8 mouse cellular contexts compared by ENCODE assay signal in genomic region chr16:44686991-44687718, GRCm38 (mm10). TPM values are rescaled to one million over a fixed set of nuclear protein-coding genes. Genes with fewer than 3 reads are reported as not detected.
DNase-seq lines count a peak whose midpoint lies in the region; ATAC-seq lines count a peak whose summit lies in the region.

No protein-coding gene starts in this region.

- peaks cover 27% of the 10 kb centered on the region for H3K4me1 ChIP-seq in heart, embryonic 15.5 days (replicated peaks)
- H3K4me1 ChIP-seq in embryonic facial prominence, embryonic 12.5 days = peaks cover 45% of the 10 kb centered on the region
- H3K4me1 ChIP-seq in intestine, embryonic 14.5 days (replicated peaks; ENCODE audit: control insufficient read depth, insufficient read depth, low read length) = peaks cover 26% of the 10 kb centered on the region
- H3K4me1 ChIP-seq in midbrain, embryonic 16.5 days (ENCODE audit: control insufficient read depth, insufficient read depth, low read length) = peaks cover 22% of the 10 kb centered on the region

- H3K4me2 ChIP-seq in heart, embryonic 15.5 days = peak overlapping the region; percentile 47
- H3K4me2 ChIP-seq in embryonic facial prominence, embryonic 12.5 days (replicated peaks) = peak overlapping the region; percentile 41
- peak overlapping the region; percentile 29 for H3K4me2 ChIP-seq in intestine, embryonic 14.5 days (ENCODE audit: low read length)
- peak overlapping the region; percentile 52 for H3K4me2 ChIP-seq in midbrain, embryonic 16.5 days (ENCODE audit: low read length)

- ATAC-seq in heart, embryonic 15.5 days (replicated peaks; ENCODE audit: insufficient number of reproducible peaks, insufficient read depth, low FRiP score, low read depth) = no peak
- peak; percentile 89 for ATAC-seq in embryonic facial prominence, embryonic 12.5 days (ENCODE audit: insufficient number of reproducible peaks, insufficient read depth, low FRiP score, low TSS enrichment)
- ATAC-seq in intestine, embryonic 14.5 days (replicated peaks; ENCODE audit: low FRiP score, low TSS enrichment, low read depth) = peak; percentile 30
- ATAC-seq in midbrain, embryonic 16.5 days = peak; percentile 87
- ATAC-seq in CD4-positive, CD25-positive, alpha-beta regulatory T cell, adult 4 months = no peak

- no peaks in the 10 kb centered on the region for H3K9me3 ChIP-seq in heart, embryonic 15.5 days (replicated peaks)
- peaks cover 5% of the 10 kb centered on the region; the same call in 1 of the 2 replicates for H3K9me3 ChIP-seq in embryonic facial prominence, embryonic 12.5 days
- peaks cover 5% of the 10 kb centered on the region; the same call in 1 of the 2 replicates for H3K9me3 ChIP-seq in intestine, embryonic 14.5 days (ENCODE audit: control insufficient read depth, low read length)
- peaks cover 2% of the 10 kb centered on the region; the same call in 1 of the 2 replicates for H3K9me3 ChIP-seq in midbrain, embryonic 16.5 days (replicated peaks; ENCODE audit: control insufficient read depth, low read length, poor library complexity, severe bottlenecking)

- no peak for DNase-seq in heart, postnatal 10 days
- no peak for DNase-seq in intestine, embryonic 14.5 days (ENCODE audit: low spot score)
- DNase-seq in MN1 (ENCODE audit: low spot score) = no peak
- no peak for DNase-seq in right cerebral cortex, postnatal 14 days

- no peaks in the 10 kb centered on the region for H3K36me3 ChIP-seq in heart, embryonic 15.5 days
- no peaks in the 10 kb centered on the region for H3K36me3 ChIP-seq in embryonic facial prominence, embryonic 12.5 days
- no peaks in the 10 kb centered on the region for H3K36me3 ChIP-seq in intestine, embryonic 14.5 days (ENCODE audit: control insufficient read depth, insufficient read depth, low read length)
- no peaks in the 10 kb centered on the region for H3K36me3 ChIP-seq in midbrain, embryonic 16.5 days (ENCODE audit: control insufficient read depth, insufficient read depth, low read length)

- H3K27me3 ChIP-seq in heart, embryonic 15.5 days = no peaks in the 10 kb centered on the region
- no peaks in the 10 kb centered on the region for H3K27me3 ChIP-seq in embryonic facial prominence, embryonic 12.5 days
- H3K27me3 ChIP-seq in intestine, embryonic 14.5 days (replicated peaks; ENCODE audit: control insufficient read depth, insufficient read depth, low read length) = no peaks in the 10 kb centered on the region
- no peaks in the 10 kb centered on the region for H3K27me3 ChIP-seq in midbrain, embryonic 16.5 days (ENCODE audit: control insufficient read depth, insufficient read depth, low read depth, low read length)

- H3K9ac ChIP-seq in heart, embryonic 15.5 days = no peak overlapping the region
- no peak overlapping the region for H3K9ac ChIP-seq in embryonic facial prominence, embryonic 12.5 days
- H3K9ac ChIP-seq in intestine, embryonic 14.5 days (ENCODE audit: low read length) = no peak overlapping the region
- H3K9ac ChIP-seq in midbrain, embryonic 16.5 days (ENCODE audit: low read depth, low read length) = peak overlapping the region; percentile 53

- H3K4me3 ChIP-seq in heart, embryonic 15.5 days = peak overlapping the region; percentile 8; the same call in 1 of the 2 replicates
- H3K4me3 ChIP-seq in embryonic facial prominence, embryonic 12.5 days = 0 out of 2 replicates have a peak overlapping the region, but pooled peaks have one; percentile 6
- H3K4me3 ChIP-seq in intestine, embryonic 14.5 days (ENCODE audit: low read depth, low read length) = no peak overlapping the region
- peak overlapping the region; percentile 14 for H3K4me3 ChIP-seq in midbrain, embryonic 16.5 days (ENCODE audit: low read depth, low read length)

- intact Hi-C loops in heart, postnatal 10 days (cut with DNase I) = no loop called here

- H3K27ac ChIP-seq in heart, embryonic 15.5 days = no peak overlapping the region
- H3K27ac ChIP-seq in embryonic facial prominence, embryonic 12.5 days = peak overlapping the region; percentile 94
- H3K27ac ChIP-seq in intestine, embryonic 14.5 days (ENCODE audit: low read depth) = 0 out of 2 replicates have a peak overlapping the region, but pooled peaks have one; percentile 51
- H3K27ac ChIP-seq in midbrain, embryonic 16.5 days (ENCODE audit: low read length) = peak overlapping the region; percentile 54

- 59% methylated on average over 20 of the region's 20 CpGs for WGBS in heart, embryonic 15.5 days
- WGBS in embryonic facial prominence, embryonic 12.5 days = 39% methylated on average over 20 of the region's 20 CpGs
- 55% methylated on average over 20 of the region's 20 CpGs for WGBS in intestine, embryonic 14.5 days
- 18% methylated on average over 20 of the region's 20 CpGs for WGBS in midbrain, embryonic 16.5 days

RNA-seq across cellular contexts. Expression of gene Nepro, which starts 36.9 kb away (rescaled TPM):
- 3.7 and 4.5 TPM in 2 replicates for polyA plus RNA-seq in heart, embryonic 15.5 days (2015; fragmentation: Nextera tagmentation; extraction: Ambion mirVana)
- 1 to 10 TPM; 5.4 to 5.9 TPM for total RNA-seq in heart, postnatal 10 days (2021)
- 12.6 and 12.9 TPM in 2 replicates for polyA plus RNA-seq in embryonic facial prominence, embryonic 12.5 days (2016; fragmentation: Nextera tagmentation; extraction: Ambion mirVana)
- polyA plus RNA-seq in intestine, embryonic 14.5 days (2014; fragmentation: Nextera tagmentation; extraction: Ambion mirVana) = 11.3 and 12.8 TPM in 2 replicates
- 3.2 and 4.5 TPM in 2 replicates for polyA plus RNA-seq in midbrain, embryonic 16.5 days (2015; fragmentation: Nextera tagmentation; extraction: Ambion mirVana)
- polyA plus RNA-seq in CD4-positive, CD25-positive, alpha-beta regulatory T cell, adult 4 months (2017; shearing (Covaris generic)) = 10 to 100 TPM in 1 of 2 experiments, 1 to 10 TPM in 1; 7.5 to 10.1 TPM

RNA-seq across cellular contexts. Expression of gene Gtpbp8, which starts 59.0 kb away (rescaled TPM):
- polyA plus RNA-seq in heart, embryonic 15.5 days (2015; fragmentation: Nextera tagmentation; extraction: Ambion mirVana) = 19.1 and 21.3 TPM in 2 replicates
- 10 to 100 TPM; 13.3 to 13.8 TPM for total RNA-seq in heart, postnatal 10 days (2021)
- 28.0 and 33.5 TPM in 2 replicates for polyA plus RNA-seq in embryonic facial prominence, embryonic 12.5 days (2016; fragmentation: Nextera tagmentation; extraction: Ambion mirVana)
- 27.2 and 30.5 TPM in 2 replicates for polyA plus RNA-seq in intestine, embryonic 14.5 days (2014; fragmentation: Nextera tagmentation; extraction: Ambion mirVana)
- 40.5 and 43.0 TPM in 2 replicates for polyA plus RNA-seq in midbrain, embryonic 16.5 days (2015; fragmentation: Nextera tagmentation; extraction: Ambion mirVana)
- polyA plus RNA-seq in CD4-positive, CD25-positive, alpha-beta regulatory T cell, adult 4 months (2017; shearing (Covaris generic)) = 10 to 100 TPM; 36.4 to 41.7 TPM

Comparison
In these comparisons a context has a peak if more than half of its experiments do, and no peak if none do; other contexts are left out.
1. ATAC-seq: peak in embryonic facial prominence, embryonic 12.5 days (single experiment), intestine, embryonic 14.5 days (single experiment) and midbrain, embryonic 16.5 days (single experiment); none in heart, embryonic 15.5 days (single experiment) and CD4-positive, CD25-positive, alpha-beta regulatory T cell, adult 4 months (single experiment).
2. Peak in every context shown above with its lines, with median percentiles within 50 percentile points of each other: H3K4me2 ChIP-seq.